Mouse (Mus musculus) spleen, postnatal 4 days (tissue): Measurements from ENCODE around the gene Xxylt1.
A peak's percentile ranks its signal among the peaks of the same experiment; 100 is the strongest.

Source experiments
- DNase-seq, 2 experiments: peaks; one replicate each; pipeline ENCODE4 v3.0.0; 2022; ENCODE audit warnings: low spot score in 2 of 2

The Xxylt1 gene

DNA sequence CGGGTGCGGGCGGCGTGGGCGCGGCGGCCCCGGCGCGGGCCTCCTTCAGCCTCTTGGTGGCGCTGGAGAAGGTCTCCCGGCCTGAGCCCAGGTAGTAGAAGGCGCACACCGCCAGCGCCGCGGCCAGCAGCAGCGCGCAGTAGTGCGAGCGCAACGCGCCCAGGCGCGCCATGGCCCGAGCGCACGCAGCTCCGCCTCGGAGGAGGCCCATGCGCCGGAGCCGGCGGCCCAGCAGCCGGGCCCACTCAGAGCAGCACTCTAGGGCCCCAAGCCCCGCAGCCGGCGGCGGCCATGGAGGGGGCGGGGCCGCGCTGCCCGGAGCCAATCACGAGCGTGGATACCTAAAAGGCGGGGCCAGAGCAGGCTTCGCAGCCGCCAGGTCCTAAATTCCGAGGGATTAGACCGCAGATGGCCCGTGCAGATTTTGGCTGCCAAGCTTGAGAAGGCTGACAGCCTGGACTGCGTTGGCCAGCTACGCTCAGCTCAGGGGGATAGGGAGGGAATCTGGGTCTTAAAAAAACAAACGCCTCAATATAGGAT lies at the start of gene Xxylt1:
Xxylt1 (minus strand) TSS at position 308 of the 540 bp plus-strand sequence.
- DNase-seq = peak; percentile 90 to 94

DNA sequence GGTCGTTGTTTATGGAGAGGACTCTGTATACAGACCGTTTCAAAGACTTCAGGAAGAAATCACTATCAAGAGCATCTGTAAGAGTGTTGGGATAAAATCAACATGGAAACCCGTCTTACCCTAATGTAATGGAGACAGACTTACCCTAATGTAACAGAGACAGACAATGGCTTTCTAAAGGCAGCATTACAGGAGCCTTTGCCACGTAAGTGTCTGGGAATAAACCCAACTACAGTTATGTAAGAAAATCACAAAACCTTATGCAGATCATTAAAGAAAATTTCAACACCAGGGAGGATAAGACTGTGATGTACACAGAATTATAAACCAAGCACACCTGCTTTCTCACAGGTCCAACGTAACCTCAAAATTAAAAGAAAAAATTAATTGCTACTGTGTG lies 46.9 kb upstream of the Xxylt1 start:
- DNase-seq = no peak

DNA sequence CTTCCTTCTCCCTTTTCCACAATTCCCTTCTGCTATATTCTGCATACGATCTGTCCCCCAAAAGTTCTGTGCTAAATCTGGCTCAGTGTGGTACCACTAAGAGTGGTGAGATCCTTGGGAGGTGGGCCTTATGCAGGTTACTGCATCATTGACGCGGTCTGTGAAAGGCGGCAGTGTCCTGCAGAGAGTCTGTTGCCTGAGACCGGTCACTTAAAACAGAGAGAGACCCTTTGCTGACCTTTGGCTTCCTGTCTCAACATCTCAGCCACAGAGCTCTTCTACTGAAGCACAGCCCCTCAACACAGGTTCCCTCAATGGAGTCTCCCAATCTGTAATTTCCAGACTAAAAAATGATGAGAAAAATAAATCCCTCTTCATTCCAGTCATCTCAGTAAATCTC lies 43.8 kb upstream of the Xxylt1 start:
- no peak for DNase-seq

DNA sequence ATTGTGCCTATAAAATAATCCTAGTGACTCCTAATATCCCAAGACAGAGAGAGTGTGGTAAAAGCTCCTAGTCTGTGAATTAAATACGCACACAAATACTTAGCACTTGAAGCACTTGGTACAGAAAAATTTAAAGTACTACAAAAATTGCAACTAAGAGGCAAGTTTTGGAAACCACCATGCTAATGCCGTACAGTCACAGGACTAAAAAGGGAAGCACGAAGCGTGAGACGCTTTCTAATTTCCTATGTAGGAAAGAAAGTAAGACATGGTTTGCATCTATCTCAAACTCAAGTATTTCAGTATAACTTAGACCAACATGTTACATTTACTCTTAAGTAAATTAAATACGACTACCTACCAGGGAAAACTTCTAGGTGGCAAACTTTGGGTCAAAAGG lies 40.4 kb upstream of the Xxylt1 start:
- no peak for DNase-seq

DNA sequence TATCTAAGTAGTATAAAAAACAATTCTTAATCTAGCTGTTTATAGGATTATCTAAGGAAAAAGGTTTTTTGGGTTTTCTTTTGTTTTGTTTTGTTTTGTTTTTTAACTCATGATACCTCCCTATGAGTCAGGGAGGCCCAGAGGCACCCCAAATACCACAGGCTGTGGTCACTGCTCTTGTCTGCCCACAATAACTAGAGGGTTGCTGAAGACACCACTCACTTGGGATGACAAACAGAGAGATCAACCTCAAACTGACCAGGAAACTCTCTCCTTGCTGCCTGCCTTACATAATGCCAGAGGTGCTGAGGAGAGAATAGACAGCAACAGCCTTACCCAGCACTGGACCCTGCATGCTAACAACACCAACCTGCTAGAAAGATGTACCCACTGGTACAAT lies 32.4 kb upstream of the Xxylt1 start:
- DNase-seq = no peak

DNA sequence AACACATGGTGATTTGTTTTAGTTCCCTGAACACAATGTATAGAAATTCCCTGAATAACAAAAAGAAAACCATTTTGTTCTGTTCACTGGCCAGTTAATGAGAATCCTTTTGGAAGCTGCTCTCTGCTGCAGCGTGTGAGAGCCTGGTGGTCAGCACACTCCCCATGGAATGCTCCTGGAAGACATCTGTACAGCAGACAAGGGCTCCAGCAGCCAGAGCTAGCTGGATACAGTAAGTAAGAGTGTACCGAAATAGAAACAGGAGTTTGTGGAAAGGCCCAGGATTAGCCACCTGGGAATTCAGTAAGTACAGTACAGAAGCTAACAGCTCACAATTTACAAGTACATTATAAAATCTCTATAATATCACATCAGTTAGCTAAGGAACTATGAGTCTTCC lies 20.1 kb upstream of the Xxylt1 start:
- DNase-seq = no peak

DNA sequence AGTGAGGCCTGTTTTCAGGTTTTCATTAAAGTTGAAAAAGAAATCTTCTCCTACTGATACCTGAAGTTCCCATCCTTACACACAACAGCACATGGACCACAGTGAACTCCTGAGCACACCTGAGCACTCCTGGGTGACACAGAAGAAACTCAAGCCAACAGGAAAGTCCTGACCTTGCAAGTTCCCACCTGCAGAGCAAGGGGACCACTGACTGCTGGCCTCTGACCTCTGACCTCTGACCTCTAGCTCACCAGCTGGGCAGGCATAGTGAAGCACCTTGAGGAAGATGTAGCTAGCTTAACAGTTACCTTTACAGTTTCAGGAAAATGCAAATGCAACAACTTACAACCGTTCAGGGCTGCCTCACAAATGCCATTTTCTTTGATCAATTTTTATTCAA lies 18.7 kb upstream of the Xxylt1 start:
- DNase-seq = no peak

DNA sequence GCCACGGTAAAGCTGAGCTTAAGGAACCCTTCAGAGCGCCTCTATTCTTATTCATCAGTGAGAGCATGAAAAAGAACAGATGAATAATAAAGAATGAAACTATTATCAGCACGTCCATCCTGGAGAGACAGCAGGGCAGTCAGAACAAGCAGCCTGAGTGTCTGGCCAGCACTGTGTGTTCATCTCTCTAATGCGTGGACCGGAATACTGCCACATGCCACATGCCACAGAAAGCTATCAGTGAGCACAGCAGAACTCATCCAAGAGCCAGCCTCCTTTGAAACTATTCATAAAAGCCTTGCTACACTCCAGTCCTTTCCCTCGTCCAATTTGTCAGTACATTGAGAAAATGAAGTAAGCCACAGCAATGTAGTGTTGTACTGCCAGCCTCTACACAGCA lies 12.8 kb upstream of the Xxylt1 start:
- no peak for DNase-seq

DNA sequence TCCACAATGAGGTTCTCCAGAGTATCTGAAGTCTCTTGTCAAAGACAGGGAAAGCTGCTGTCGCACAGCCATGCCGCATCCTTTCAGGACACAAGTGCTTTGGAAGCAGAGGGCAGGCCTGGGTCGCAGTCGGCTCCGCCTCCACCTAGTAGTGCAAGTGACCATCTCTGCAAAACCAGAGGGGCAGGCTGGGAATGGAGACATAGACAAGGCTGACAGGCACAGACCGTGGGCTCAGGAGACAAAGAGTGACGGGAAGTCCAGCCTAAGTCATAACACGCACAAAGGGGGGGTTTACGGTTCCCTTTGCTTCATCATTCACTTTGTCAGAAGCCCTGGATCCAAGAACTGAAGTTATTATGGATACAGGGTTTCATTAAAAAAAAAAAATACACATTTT lies 12.0 kb upstream of the Xxylt1 start:
- DNase-seq = no peak

DNA sequence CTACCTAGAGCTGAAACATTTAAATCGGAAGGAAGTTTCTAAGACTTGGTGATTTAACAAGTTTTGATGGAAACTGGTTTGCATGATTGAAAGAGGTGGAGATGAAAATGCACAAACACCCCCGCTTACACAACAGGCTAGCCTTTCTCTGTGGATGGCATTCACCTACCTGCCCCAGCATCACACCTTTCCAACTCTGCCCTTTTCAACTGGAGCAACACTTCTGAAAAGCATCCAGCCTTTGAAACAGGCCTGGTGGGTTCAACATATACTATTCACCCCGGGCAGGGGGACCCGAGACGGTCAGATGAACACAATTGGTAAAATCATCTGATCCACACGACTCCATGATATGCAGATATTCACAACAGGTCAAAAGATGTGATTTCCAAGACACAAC lies 659 bp upstream of the Xxylt1 start:
- peak in 1 of 2 experiments; percentile 10 for DNase-seq

DNA sequence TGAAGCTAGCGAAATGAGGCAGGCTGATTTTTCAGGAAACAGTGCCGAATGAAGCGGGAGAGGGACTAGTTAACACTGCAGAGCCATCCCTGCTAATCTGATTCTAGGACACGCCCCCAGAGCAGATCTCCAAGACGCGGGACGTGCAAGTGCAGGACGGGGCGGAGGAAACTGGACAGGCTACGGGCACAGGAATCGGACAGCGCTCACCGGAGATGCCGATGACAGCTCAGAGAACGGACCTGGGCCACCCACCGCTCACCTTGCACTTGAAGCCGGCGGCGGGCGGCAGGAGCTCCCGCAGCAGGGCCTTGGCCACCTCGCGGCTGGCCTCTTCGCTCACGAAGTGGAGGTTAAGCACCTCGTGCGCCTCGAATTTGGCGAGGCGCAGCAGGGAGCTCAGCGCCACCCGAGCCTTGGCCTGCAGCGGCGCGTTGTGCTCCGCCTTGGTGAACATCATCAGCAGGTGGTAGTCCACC lies 620 bp downstream of the Xxylt1 start:
- peak; percentile 48 to 75 for DNase-seq

DNA sequence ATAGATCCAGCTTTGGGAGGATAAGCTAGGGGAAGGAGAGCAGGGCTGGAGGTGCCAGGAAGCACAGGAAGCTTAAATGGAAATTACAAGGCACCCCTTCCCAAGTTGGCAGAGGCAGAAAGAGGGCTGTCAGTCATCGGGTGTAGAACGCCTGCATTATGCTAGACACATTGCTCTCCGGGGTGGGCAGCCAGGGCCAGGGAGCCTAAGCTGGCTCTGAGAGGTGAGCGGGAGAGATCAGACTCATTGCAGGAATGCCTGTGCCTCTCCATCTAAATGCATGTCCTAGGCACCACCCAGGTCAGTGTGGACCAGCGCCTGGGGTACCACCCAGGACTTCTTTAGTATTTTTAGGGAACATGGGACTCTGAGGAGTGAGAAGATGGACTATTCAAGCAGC lies 3.8 kb downstream of the Xxylt1 start:
- DNase-seq = peak in 1 of 2 experiments; percentile 6

DNA sequence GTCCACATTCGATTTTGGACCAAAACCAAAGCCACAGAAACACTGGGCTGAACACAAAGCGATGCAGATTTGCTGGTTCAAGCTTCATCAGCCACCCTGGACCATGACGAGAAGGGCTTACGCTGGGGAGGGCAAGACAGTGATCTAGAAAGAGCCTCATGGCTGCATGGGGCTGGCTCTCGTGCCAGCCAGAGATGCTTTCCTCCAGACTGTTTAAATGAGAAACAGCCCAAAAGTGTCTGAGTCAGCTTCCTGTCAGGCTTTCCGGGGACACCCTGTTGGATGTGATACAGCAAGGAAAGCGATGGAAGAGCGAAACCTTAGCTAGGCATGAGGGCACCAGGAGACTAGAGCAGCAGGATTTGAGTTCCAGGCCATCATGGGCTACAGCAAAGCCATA lies 4.8 kb downstream of the Xxylt1 start:
- DNase-seq = peak in 1 of 2 experiments; percentile 8

DNA sequence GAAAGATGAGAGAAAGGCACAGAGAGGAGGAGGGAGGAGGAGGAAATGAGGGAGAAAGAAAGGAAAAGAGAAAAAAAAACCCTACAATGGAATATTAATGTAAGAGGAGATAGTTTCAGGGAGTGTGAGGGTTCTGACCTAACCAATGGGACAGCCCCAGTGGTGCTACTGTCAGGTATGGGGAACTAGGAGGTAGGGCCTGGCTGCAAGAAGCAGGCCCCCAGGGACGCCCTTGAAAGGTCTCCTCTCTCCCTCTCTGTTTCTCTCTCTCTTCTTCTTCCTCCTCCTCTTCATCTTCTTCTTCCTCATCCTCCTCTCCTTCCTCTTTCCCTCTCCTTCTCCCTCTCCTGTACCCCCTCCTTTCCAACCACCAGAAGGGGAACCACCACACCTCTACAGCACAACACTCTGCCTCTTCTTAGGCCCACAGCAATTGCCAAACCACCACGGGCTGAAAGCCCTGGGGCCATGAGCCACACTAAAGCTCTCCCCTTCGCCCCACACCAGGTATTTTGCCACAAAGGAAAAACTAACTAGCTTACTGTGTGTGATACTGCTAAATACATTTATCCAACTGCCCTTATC lies 6.8 kb downstream of the Xxylt1 start:
- no peak for DNase-seq

DNA sequence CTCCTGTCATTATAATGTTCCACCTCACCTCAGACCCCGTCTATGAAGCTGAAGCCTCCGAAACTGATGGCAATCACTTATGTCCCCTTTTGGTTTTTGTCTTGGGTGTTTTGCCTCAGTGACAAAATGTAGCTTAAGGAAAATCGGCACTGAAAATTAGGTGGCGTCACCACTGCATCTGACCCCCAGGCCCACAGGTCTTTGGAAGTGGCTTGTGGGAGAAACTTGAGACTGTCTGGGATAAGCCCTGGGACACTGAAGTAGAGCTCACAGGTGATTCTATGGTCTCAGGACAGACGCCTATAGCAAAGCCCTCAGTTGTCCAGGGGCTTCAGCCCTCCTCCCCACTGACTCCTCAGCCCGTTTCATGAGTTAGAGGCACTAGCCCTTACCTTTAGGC lies 9.5 kb downstream of the Xxylt1 start:
- DNase-seq = peak in 1 of 2 experiments; percentile 51

DNA sequence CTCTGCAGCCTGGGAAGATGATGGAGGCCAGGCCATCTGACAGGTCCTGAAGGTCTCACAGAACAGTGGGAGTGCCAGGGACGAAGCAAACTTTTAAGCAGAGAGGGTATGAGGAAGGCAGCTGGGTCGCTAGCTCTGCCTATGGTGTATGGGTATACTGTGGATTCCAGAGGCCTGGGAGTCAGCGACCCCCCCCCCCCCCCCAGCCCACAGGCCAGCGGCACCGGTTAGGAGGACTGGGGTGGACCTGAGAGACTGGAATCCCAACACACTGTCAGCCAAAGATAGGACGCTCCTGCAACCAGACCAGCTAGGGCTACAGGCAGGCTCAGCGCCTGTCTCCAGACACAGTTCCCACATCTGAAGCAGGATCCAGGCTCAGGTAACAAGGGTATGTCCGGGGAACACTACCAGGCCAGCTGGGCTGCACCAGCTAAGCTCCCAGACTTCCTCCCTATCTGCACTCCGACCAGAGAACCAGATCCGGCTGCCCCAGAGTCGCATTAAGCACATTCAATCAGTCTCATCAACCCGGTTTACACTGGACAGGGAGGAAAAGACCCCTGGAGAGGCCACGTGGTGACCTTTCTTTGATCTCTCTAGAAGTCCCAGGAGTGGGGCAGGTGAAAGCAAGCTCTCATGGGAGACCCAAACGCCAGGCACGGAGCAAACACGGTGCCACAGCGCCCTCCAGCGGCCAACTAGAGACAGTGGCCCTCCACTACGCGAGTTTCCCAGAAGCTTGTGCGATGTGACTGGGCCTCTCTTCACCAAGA lies 10.7 kb downstream of the Xxylt1 start:
- DNase-seq = peak; percentile 77 to 95

DNA sequence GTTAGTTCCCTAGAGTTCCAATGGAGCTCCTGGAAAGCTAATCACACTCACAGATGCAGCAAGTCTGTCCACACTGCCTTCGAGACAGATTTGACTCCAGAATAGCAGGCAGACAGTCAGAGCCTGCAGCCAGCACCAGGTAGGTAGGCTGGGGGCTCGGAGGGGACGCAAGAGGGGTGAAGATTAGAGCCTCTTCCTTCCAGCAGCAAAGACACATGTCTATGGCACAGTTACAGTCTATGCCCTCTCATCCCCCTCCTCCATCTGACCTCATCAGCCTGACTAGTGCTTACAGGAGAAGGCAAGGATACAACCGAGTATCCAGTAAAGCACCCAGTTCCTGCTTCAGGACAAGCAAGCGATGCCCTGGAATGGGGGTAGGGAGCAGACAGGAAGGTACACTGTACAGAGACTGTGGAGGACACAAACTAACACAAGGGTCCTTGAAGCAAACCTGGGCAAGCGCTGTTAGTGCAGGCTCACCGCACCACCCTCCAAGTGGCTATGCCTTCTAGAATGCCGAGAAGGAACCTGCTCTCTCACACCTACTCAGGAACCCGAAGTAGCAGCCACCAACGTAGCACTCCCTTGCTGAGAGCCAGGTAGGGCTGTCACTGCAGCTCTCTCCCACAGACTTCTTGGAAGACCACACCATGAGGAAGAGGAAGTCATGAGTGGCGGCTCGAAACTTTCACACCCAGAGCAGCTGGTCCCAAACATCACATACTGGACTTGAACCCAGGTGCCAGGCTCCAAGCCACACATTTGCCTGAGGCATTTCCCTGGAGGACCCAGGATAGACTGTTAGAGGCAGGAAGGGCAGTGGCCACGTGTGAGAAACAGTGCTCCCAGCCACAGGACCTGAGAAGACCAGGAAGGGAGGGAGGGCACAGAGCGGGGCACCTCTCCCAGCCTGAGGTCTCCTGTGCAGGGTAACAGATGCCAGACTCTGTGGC lies 11.7 kb downstream of the Xxylt1 start:
- DNase-seq = peak in 1 of 2 experiments; percentile 61

DNA sequence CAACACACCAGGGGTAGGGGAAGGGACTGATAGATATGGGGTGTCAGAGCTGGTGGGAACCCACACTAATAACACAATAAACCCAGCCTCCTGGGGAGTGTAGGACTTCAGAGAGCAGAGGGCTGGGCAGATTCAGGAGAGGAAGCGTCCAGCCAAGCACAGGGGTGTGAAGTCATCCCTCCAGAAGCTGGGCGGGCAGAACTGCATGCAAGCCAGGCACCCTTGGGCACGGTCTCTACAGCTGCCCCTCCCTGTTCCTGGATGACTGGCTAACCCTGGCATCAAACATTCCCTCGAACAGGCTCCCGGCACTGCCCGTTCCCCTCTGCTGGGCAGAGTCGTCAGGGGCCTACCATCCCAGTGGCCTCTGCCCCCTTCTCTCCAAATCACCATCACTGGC lies 13.0 kb downstream of the Xxylt1 start:
- no peak for DNase-seq

DNA sequence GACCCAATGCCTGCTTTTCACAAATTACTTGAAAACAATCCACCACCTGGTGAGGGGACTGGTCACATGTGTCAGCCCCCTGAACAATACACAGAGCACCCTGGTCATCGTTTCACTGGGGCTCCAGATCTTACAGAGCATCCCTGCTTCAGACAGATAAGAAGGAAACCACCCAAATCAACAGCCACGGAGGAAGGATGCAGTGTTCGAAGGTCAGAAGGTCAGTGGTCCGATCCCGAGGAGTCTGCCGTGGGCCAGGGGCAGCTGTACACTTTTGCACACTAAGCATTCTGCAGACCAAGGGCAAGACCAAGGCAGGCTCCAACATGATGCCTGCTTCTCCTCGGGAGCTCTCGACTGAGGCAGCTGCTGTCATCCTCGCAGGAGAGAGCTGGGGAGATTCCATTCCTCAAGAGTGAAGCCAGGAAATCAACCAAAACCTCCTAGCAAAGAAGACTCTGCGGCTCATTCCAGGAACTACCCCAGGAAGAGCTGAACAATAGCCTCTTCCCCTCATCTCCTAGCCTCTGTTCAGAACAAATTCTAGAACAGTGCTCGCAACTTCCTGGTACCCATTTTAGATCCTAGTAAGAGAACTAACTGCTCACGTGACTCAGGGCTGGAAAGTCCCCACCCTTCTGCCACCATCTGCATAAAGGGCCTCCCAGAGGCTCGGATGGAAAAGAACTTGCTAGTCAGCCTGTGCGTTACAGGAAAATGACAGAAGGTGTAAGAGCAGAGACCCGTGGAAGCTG lies 14.7 kb downstream of the Xxylt1 start:
- DNase-seq = peak; percentile 43 to 60

DNA sequence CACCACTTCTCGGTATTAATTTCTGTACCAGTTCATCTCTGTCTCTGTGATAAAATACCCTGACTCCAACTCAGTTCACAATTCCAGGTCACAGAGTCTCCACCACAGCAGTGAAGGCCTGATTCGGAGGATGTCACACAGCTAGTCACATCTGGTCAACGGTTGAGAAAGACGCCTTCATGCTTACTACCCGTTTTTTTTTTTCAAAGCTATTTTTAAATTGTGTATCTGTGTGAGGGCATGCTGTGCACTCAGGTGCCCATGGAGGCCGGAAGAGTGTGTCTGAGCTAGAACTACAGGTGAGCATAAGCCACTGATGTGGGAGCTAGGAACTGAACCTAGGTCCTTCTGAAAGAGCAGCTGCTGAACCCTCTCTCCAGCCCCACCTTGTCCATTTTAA lies 16.4 kb downstream of the Xxylt1 start:
- no peak for DNase-seq

DNA sequence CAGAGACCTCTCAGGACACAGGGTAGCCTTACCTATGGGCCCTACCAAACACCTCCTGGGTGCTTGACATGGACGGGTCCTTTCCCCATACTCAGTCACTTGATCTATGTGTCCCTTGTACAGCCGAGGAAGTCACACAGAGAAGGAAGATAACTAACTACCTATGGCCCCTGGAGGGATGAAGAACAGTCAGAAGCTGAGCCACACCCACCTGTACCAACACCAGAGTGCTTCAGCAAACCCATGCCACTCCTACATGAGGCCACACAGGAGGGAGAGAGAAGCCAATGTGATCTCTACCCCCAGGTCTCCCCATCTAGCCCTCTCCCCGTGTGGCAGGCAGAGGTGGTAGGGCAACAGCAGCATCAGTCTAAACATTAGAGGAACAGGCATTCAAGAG lies 18.3 kb downstream of the Xxylt1 start:
- DNase-seq = no peak
